Mouse (Mus musculus): ENCODE measurements around the gene Cmbl.
"Not testable (repeated sequence)": the region's sequence is repeated elsewhere in the genome, so short reads cannot be mapped to it uniquely, and the experiment has no call there.

Cmbl gene

DNA sequence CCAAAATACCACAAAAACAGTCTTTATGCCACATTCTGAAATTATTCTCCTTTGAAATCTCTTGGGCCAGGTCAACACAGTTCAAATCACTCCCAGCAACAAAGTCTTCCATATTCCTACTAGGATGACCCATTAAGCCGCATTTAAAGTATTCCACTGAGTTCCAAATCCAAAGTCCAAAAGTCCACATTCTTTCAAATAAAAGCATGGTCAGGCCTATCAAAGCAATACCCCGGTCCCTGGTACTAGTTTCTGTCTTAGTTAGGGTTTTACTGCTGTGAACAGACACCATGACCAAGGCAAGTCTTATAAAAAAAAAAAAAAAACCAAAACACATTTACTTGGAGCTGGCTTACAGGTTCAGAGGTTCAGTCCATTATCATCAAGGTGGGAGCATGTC, 15.9 kb downstream of the Cmbl start:
- DNase-seq (ENCODE audit: low spot score in 2 of 2), result not testable (repeated sequence)

DNA sequence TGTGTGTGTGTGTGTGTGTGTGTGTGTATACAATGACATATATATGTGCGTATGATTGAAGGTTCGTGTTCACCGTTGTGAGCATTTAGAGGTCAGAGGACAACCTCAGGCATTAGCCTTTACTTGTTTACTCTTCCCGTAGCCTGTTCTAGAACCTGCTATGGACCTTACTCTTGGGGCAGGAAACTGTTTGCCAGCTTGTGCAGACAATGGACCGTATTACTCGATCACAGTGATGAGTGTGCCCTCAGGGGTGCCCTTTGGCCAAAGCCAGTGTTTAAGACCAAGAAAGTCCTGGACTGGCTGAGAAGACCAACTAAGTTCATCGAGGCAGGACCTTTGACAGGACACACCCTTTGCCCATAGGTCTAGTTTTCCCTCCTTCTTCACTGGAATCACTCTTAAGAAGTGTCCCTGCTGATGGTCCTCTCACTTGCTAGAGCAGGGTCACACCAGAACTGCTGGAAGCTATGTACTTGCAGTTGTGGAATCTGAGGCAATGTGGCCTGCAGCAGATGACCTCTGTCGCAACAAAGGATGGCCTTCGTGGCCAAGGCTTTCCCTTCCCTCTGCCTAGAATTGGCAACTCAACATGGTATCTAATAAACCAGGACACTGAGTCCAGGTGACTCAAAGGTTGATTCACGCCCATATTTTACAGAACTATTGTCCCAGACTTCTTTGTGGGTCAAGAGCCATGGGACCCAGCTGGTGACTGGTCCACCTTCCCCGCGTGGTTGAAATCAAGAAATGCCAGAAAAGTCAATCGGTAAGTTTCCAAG, 18.3 kb downstream of the Cmbl start:
- no peak for DNase-seq (ENCODE audit: low spot score in 2 of 2)

DNA sequence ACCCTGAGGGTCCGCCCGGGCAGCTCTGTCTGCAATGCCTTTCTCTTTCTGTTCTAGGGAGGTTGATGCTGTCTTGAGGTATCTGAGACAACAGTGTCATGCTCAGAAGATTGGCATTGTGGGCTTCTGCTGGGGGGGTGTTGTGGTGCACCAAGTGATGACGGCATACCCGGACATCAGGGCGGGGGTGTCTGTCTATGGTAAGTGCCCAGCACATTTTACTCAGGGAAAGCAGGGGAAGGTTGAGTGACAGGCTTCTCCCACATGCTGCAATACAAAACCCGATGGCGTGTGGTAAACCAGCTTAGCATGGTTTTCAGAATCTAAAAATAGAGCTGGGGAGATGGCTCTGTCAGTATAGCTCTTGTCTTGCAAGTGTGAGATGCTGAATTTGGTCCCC, 20.0 kb downstream of the Cmbl start:
- DNase-seq (ENCODE audit: low spot score in 2 of 2), result peak in 1 of 2 experiments; percentile 34

DNA sequence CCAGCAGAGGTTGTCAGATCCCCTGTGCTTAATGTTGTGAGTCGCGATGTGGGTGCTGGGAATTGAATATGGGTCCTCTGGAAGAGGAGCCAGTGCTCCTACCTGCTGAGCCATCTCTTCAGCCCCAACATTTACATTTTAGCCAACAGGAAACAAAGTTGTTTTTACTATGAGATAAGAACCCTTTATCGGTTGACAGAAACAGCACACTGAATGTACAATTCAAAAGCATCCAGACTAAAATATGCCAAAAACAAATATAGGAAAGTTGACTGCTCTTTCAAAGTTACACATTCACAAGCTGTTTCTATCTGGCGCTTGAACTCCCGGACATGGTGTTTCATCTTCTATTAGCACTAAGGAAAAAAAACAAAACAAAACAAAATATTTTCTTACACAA, 20.9 kb downstream of the Cmbl start:
- no peak for DNase-seq (ENCODE audit: low spot score in 2 of 2)

DNA sequence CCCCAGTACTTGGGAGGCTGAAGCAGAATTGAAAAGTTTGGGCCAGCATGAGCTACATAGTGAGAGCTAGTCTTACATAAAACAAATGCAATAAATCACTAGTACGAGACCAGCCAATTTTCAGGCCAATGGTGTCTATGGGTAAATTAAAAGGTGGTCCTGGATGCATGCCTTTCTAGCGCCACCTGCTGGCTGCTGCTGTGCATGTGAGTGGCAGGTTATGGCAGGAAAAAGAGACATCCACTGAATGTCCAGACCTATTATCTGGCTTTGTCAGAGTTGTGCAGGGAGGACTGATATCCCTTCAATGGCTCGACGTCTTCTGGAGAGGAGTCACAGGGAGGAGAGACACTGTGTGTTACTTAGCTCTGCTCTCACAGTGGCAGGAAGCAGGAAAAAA, 21.3 kb downstream of the Cmbl start:
- peak in 1 of 2 experiments; percentile 93 for DNase-seq (ENCODE audit: low spot score in 2 of 2)

DNA sequence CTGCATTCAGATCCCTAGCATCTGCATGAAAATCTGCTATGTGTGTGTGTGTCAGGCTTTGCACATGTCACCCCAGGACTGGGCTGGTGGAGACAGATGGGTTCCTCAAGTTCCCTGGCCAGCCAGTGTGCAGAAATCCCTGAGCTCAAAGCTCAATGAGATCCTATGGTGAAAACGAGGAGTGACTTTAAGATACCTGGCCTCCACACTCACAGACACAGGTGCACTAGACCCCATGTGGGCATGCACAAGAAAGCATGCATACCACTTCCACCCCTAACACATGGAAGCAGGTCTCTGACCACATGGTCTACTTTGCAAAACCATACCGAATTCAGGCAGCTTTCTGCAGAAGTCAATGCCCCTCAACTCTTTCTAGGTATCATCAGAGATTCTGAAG, 22.6 kb downstream of the Cmbl start:
- no peak for DNase-seq (ENCODE audit: low spot score in 2 of 2)

DNA sequence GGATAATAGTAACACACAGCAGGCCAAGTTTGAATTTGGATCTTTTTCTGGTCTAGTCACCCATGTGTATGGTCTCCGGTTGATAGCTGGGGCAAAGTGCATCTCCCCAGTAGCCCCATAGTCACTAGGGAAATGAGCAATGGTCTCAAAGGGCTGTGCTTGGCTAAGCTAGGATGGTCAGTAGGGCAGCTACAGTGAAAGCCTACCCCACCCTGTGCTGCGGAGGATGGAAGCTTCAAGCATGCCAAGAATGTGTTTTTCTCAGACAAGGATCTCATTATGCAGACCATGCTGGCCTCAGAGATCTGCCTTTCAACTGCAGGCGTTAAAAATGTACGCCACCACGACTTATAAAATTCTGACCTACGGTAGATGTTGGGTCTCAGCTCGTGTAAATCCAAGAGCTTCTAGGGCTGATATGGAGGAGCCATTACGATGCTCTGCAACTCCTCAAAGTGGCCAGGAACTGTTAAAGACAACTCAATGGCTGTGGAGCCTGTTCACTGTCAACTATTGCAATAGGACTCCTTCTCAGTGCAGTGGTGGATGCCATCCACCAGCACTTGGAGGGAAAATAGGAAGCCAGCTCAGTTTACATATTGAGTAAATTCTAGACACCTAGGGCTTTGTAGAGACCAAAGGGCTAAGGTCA, 23.9 kb downstream of the Cmbl start:
- DNase-seq (ENCODE audit: low spot score in 2 of 2), result no peak

DNA sequence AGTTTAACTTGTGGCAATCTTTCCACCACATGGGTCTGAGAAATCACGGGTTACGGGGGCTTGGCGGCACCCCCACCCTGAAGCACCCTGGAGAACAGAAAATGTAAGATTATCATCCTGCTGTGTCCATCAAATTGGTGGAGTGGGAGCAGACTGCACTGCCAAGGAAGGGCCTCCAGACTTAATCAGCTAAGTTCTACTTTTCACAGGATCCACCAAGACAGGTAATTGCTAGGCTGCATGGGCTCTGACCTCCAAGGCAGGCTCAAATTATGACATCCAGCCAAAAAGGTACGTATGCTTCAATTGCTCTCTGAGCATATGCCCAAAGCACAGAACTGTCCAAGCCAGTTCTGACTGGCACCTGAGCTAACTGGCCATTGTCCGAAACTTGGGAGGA, 25.0 kb downstream of the Cmbl start:
- no peak for DNase-seq (ENCODE audit: low spot score in 2 of 2)

DNA sequence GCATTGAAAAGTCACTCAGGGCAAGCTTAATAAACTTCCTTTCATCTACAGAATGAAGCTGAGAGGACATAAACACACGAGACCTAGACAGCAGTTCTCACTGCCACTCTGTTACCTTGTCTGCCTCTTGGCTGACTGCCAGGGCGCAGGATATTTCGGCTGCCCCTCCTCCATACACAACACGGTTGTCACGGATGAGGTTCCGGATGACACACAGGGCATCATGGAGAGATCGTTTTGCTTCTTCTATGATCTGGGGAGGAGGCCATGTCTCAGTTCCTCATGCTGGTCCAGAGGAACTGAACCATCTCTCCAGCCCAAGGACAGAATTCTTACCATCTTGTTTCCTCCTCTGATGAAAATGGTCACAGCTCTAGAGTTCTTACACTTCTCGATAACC, 27.3 kb downstream of the Cmbl start:
- DNase-seq (ENCODE audit: low spot score in 2 of 2), result no peak

DNA sequence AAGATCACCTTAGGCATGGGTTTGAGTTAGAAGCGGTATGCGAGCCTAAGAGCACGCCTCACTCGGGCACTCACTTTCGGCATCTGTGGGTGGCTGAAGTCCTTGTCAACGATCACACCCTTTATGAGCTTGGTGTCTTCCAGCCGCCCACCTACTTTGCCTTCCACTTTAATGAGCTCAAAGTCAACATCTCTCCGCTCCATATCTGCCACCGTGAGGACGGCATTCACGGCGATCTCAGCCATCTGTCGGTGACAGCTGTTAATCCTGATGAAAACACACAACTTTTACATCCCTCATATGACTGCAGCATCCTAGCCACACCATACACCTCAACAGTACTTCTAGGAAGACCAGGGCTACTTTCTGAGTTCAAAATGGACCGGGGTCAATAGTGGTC, 29.1 kb downstream of the Cmbl start:
- peak in 1 of 2 experiments; percentile 34 for DNase-seq (ENCODE audit: low spot score in 2 of 2)

DNA sequence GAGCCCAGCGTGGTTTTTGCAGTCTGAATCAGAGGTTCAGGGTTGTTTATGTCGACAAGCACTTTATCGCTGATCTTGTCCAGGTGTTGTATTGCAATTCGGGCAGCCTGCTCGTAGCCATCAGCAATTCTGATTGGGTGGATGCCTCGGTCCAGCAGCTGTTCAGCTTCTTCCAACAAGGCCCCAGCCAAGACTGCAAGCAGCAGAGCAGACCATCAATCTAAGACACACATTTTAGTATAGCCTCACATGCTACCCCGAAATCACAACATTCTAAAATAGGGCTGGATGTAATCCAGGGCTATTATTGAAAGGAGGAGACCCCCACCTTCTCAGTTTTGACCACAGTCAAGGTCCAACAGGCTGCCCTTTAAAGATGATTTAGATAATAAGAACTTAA, 30.5 kb downstream of the Cmbl start:
- DNase-seq (ENCODE audit: low spot score in 2 of 2), result no peak

DNA sequence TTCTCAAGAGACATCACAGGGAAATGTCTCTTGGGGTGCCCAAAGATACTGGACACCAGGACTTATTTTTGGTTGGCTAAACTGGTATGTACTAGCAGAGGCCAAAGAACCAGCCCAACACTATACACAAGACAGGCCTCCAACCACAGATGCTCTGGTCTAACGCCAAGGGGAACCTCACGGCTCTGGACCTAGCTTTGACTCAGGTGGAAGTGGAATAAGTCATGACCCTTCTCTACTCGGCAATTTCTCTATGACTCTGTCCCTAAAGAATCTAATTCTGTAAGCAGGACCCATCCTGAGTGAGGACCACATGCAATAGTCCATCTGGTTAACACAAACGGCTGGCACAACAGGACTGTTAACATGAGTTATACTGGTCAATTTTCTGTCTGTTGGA, 34.6 kb downstream of the Cmbl start:
- DNase-seq (ENCODE audit: low spot score in 2 of 2), result no peak

DNA sequence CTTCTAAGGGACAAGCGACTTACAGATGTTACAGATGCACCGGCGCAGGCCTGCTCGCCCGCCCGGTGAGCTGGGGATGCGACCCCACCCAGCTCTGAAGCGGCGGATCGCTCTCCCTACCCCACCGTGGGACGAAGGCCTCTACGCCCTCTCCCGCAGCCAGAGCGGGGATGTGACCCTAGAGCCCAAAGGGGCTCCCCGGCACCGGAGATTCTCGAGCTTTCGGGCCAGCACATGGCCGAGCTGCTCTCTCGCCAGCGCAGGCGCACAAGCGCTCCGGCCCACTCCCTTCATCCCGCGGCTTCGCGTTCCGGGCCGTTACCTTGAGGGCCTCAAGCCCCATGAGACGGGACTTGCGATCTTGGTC, 36.1 kb downstream of the Cmbl start:
- no peak for DNase-seq (ENCODE audit: low spot score in 2 of 2)

DNA sequence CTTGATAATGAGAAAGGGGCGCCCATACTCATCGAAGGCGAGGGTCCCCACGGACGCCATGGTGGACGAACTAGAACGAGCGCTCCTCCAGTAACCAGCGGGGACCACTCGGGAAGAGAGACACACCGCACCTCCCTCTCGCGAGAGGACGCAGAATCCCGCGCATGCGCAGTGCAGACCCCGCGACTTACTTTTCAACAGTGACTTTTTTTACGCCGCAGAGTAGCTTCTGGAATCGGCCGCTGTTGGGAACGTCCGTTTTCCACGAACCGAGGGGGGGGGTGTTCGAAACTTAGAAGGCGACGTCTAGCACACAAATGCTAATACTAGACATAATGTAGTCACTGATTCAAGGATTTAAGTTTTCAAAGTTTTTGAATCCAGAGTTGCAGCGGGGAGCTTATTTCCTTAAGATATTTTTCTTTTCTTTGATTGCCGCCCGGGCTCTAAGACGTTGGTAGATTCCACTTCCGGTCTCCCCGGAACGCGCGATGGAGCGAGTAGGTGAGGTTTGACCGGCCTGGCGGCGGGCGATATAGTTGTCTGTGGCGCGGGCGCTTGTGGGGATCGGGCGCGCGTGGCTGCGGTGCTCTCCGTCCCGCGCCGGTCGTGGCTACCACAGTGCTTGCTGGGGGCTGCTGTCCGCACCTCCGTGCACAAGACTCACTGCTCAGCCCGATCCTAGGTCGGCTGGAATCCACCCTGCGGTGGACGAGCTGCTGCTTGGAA, 36.6 kb downstream of the Cmbl start, which contains the start of the genes Cct5 and Fam173b:
Gene Cct5 (minus strand): TSS at position 159 of the 729 bp plus-strand sequence.
Gene Fam173b (plus strand): TSS at position 207 of the 729 bp plus-strand sequence.
- DNase-seq (ENCODE audit: low spot score in 2 of 2), result peak; percentile 93 to 98

DNA sequence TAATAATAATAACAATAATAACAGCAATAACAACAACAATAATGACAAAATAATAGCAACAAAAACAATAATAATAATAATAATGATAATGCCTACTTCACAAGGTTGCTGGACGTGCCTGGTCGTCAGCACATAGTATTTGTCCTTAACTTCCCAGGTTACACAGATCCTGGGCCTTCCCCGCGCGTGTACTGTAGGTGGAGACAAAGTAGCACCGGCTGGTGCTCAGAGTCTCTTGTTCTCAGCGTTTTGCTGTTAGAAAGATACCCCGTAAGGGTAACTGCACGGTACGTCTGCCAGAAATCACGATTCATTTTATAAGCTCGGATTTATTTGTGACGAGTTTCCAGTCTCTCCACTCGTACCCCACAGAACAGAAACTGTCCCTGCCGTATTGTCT, 37.2 kb downstream of the Cmbl start:
- peak in 1 of 2 experiments; percentile 72 for DNase-seq (ENCODE audit: low spot score in 2 of 2)

DNA sequence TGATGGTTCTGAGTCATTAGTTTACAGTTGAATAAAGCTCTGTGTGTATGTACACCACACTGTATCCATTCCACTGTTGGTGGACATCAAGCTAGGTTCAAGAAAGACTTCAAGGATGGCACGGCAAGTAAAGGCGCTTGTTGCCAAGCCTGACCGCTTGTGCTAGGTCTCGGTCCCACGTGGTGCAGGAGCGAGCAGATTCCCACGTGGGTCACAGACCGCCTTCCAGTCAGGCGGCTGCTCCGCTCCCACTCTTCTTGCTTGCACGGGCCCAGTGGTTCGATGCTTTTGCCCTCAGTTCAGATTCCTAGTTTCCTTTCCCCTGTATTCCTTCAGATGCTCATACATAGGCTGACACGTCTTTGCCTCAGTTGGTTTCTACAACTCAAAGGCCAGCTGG, 37.9 kb downstream of the Cmbl start:
- DNase-seq (ENCODE audit: low spot score in 2 of 2), result no peak

DNA sequence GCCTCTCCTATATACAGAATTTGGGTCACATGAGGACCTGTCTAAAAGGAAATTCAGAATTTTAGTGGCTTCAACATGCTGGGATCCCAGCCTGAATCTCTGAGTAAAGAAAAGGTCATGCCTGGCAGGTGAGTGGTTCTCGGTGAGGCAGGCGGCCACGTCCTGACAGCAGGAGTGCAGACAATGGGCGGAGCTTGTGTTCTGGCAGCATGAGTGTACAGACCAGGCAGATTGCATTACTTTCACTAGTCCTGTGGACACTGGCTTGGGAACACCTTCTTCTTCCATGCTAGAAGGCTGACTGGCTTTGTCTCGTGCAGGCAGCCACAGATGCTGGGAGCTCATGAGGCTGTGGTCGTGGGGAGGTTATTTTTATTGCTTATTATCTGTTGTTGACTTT, 41.6 kb downstream of the Cmbl start:
- no peak for DNase-seq (ENCODE audit: low spot score in 2 of 2)

DNA sequence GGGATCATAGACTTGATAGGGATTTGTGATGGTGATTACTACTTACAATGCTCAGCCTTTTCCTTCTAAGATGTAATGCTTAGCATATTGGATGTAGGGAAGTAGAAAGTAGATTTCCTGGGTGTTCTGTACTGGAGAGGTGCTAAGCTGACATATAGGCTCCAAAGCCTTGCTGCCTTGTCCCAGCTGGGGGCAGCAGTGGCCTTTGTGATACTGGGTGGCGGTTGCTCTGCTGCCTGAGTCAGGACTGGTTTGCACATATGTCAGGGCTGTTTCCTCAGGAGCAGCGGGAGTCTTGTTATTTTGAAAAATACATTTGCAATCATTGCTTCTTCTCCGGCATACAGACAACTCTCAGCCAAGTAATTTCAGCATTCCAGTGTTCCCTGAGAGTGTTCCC, 45.8 kb downstream of the Cmbl start:
- no peak for DNase-seq (ENCODE audit: low spot score in 2 of 2)

DNA sequence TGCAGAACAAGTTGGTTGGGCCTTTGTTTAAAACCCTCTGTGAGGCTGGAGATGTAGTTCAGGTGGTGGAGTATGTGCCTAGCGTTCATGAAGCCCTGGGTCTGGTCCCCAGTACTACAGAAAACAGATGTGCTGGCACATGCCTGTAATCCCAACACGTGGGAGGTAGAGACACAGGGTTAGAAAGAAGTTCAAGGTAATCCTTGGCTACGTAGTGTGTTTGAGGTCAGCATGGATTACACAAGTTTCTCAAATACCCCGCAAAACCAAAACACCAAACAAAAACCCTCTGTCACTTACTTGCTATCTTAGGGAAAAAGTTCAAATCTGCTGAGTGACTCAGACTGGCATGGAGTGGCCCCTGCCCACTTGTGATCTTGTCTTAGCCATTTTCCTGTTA, 46.8 kb downstream of the Cmbl start:
- DNase-seq (ENCODE audit: low spot score in 2 of 2), result no peak

DNA sequence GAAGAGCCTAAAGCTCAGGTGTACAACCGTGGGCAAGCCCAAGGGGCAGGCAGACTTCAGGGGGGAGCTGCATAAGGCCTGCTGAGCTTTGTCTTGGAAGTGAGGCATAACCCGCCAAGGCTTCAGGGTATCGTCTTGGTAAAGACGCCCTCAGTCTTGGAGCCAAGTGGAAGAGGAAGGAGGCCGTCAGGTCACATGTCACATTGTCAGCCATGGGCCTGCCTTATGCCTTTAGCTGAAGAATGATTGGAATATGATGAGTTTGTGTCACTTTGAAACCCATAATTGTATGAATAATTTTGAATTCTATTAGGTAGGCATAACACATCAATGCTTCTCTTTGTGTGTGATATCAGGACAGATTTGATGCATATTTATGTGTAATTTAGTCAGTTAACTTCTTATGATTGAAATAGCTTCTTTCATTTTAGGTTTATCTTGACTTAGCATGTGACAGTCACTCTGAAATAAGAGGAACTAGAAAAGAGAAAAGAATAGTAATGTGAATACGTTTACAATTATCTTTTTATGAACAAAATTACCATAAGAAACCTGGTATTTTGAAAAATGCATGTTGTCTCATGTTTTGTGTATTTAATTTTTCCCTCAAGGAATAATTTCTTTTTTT, 48.8 kb downstream of the Cmbl start:
- no peak for DNase-seq (ENCODE audit: low spot score in 2 of 2)

DNA sequence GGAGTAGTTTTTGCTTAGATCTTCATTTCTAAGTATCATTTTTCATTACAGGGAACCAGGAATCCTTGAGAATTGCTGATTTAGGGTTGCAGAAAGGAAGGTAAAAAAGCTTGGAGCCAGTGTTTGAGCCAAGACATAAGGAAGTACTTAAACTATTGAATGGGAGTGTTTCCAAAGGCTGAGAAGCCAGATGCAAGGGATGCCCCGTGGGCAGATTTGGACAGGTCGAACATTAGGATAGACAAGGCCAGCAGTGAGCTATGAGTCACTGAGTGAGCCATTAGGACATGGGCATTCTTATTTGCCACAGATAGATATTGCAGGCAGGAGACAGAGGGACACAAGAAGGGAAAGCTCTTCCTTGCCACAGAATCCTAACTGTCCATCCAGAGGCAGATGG, 49.5 kb downstream of the Cmbl start:
- no peak for DNase-seq (ENCODE audit: low spot score in 2 of 2)

DNA sequence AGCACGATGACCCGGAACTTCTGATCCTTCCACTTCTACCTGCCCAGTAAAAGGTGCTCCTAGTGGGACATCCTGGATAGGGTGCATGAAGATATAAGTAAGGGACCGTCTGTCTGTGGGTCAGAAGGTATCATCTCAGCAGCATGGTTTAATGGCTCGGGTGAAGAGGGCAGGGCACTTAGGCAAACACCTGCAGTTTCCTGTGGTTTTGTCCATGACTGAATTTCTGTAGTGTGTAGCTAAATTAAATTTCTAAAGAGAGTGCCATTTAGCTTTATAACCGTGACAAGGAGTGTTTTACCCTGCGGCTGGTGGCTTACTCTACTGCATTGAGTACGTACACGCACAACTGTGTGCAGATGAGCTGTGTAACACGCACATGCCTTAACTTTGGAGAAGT, 52.1 kb downstream of the Cmbl start:
- DNase-seq (ENCODE audit: low spot score in 2 of 2), result no peak

All from left cerebral cortex, adult 9 months (tissue).